Mouse (Mus musculus): ENCODE data around the gene Lrrc23. TPM values are rescaled to one million over a fixed set of nuclear protein-coding genes. Genes with fewer than 3 reads are reported as not detected.
A peak's percentile ranks its signal among the peaks of the same experiment; 100 is the strongest.
"Not testable (repeated sequence)": the region's sequence is repeated elsewhere in the genome, so short reads cannot be mapped to it uniquely, and the experiment has no call there.

The Lrrc23 gene
- total RNA-seq (2021): not detected

DNA sequence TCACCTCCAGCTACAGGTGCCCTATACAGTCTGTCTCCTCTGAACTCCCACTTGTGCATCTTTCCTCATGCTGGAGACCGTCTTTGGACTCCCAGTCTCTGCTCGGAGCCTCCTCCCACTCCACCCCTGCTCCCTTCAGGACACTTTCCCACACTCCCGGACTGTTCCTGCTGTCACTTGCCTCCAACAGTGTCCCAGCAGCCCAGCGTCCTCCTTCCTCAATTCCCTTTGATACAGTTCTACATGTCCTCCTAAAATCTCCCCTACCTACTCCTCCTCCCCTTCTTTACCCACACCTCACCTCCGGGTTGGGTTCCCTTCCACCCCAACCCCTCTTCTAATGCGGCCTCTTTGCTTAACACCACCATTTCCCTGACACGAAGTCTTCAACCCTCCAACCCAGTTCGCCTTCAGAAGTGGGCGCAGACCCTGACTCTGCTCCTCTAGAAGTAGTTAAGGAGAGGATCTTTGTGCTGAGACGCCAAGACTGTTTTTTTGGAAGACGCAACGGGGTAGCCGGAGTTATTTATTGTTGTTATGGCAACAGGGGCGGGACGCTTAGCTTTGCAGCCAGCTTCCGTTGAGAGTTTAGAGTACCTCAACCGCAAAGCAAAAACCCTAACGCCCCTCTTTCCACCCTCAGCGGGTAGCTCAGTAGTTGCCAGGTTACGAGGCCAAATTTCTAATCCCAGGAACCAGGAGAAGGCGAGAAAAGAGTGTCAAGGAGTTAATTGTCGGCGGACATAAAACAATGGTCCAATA lies at the start of gene Lrrc23:
Gene Lrrc23 (minus strand): TSS at position 506 of the 762 bp plus-strand sequence.
- intact Hi-C loops (cut with DNase I): no loop called here
- peak; percentile 59 to 68 for DNase-seq

DNA sequence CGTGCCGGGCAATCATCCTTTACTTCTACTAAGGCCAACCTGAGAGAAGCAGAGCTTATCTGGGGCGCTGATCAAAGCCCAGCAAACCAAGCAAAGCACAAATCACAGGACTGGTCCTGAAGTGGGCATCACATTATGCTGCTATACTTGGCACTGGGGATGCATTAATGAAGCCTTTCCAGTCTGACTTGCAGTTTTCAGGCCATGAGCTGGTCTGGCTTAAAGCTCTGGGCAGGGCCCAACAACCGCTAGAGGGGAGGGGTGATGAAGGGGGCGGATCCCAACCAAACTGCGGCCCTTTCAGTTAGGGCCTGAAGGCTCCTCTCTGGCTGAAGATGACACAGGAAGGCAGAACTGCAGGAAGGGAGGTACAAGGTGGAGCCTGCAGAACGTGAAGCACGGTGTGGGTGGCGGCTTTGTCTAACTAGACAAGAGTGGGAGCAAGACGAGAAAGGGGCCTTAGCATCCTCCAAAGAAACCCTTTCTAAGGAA lies 48.6 kb upstream of the Lrrc23 start:
- intact Hi-C loops (cut with DNase I): loop anchor here (1.0 kb wide), 1 partner anchor 14 kb away; the partner anchor contains the start of gene Tpi1
- peak; percentile 43 to 51 for DNase-seq

DNA sequence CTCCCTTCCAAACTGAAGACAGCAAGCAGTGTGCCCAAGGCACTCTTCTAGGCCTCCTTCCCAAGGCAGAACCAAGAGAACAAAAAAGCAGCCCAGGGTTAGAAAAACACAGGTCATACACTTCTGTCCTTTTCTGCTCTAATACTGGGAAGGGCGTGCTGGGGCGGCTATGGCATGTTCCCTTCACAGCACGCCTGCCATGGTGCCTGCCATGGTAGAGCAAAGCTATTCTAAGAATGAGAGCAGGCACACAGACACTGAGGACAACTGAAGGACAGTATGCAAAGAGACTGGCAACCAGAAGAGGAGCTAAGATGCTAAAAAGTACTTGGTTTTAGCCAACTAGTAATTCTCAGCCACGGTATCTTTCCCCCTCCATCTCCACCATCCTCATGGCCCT lies 42.5 kb upstream of the Lrrc23 start:
- no peak for DNase-seq
- intact Hi-C loops (cut with DNase I): no loop called here

- intact Hi-C loops (cut with DNase I): no loop called here
- DNase-seq: no peak
Observed at GRCm38 (mm10) chr6:124820891-124821290, 41.4 kb upstream of the Lrrc23 start.

DNA sequence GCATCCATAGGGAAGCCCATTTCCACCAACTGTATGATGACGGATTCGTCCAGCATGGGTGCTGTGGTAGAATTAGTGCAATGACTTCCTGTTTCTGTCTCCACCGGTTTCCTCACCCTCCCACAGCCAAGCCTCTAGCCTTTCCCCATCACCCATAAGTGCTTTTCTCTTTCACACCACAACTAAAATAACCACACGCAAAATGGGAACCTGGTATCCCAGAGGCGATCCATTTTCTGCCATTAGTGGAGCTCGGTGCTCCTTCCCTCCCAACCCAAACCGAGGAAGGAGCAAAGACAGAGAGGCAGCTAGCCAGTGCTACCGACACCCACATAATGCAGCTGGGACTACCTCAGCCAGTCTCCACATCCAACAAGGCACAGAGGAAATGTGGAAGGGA lies 38.4 kb upstream of the Lrrc23 start:
- no peak for DNase-seq
- intact Hi-C loops (cut with DNase I): no loop called here

DNA sequence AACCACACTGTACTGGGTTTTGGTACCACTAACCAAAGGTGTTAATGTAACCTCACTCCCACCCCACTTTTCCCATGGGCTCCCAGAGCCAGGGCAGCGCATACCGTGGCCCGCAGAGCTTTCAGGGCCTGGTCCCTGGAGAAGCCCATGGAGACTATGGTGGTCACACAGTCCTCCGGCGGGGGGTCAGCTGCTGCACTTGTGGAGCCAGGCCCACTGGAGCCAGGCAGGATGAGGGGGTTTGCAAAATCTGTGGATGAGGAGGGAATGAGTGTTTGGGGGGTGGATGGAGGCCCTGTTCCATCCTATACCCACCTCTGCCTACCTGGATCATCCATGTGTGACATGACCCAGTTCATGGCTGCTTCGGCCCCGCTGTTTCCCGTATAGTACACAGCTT lies 38.0 kb upstream of the Lrrc23 start:
- intact Hi-C loops (cut with DNase I): no loop called here
- DNase-seq: no peak

DNA sequence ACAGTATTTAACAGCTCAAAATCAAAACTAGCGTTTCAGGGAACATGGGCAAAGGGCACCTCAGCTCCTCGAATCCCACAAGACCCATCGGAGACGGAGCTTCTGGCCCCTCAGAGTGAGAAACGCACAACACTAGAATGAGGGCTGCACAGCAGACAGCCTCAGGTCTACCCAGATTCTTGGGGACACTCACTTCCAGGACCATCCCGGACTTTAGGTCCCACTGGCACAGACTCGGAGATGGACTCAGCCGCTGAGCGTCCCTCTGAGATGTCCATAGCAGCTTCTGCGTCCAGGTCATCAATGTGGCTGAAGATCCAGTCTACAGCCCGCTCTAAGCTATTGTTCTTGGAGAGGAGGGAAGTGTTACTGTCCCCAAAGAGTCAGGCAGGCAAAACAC lies 37.6 kb upstream of the Lrrc23 start:
- DNase-seq: no peak
- intact Hi-C loops (cut with DNase I): no loop called here

DNA sequence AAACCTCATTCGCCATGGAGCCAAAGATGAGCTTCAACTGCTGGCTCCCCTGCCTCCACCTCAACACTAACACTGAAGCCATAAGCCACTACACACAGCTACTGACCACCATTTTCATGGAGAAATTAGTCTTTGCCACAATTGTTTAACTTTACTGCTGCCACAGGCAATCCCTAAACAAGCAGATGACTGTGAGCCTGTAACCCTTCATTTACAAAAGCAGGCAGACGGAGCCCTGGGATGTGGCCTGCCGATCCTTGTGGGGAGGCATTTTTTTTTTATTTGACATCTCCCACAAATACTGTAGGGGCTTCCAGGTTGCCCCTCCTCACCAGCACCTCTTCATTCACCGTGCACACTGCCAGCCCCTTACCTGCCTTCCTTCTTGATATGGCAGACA lies 37.1 kb upstream of the Lrrc23 start:
- DNase-seq: no peak
- intact Hi-C loops (cut with DNase I): no loop called here

DNA sequence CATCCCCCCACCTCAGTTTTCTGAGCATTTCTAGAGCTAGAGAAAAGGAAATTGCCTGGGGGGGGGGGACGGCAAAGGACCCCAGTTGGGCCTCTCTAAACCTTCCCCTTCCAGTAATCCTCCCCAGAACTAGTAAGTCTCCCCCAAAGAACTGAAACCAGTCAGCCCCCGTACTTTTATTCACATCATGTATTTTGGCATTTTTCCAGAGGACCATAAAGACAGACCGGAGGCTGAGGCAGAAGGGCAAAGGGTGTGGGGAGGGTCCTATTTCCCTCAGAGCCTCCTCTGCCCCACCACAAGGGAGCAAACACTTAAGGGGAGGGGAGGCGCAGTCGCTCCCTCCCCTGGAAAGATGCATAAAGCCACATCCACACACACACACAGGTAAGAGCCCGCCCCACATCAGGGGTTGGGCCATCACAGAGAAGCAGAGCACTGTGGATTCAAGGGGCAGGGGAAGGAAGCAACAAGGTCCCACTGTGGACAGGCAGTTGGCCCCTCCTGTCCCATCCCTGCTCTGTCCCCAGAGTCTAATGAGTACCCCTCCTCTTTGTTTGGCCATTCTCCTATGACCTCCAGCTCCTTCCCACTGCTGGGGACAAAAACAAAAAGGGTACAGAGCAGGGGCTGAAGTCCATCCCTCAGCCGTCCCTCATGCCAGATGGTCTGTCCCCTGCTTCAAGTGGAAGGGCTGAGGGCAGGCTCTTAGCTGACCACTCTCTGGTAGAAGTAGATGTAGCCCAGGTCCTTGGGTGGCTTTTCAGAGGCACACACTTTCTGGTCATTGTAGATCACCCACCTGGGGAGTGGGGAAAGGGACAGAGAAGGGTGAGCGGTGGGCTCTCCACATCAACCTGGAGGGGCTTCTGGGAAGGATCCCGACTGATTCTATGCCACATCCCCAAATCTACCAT lies 35.6 kb upstream of the Lrrc23 start:
- intact Hi-C loops (cut with DNase I): loop anchor here (1.0 kb wide), 1 partner anchor 13 kb away; no protein-coding TSS in a partner anchor
- DNase-seq: no peak

GRCm38 (mm10) chr6:124814448-124814847 lies 34.9 kb upstream of the Lrrc23 start:
- DNase-seq: no peak
- intact Hi-C loops (cut with DNase I): loop anchor here (1.0 kb wide), 1 partner anchor 14 kb away; no protein-coding TSS in a partner anchor

DNA sequence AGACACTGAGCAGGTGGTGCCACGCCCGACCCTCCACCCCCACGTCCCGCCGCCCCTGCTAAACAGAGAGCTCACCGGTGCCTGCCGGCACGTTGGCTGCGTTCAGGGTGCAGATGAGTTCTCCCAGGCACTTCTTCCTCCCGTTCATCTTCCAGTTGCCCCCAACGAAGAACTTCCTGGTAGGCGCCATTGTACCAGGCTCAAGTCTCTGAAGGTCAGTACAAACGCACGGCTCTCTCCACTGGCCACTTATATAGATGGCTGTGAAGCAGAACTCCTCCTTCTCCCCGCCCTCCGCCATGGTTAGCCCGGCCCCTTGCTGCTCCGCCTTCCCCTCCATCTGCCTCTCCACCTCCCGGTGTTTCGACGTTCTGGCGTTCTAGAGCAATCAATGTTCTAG lies 34.4 kb upstream of the Lrrc23 start, which contains the start of gene Tpi1:
Gene Tpi1 (minus strand): TSS at position 364 of the 400 bp plus-strand sequence.
- intact Hi-C loops (cut with DNase I): loop anchor here (1.0 kb wide), 1 partner anchor 14 kb away; no protein-coding TSS in a partner anchor
- peak; percentile 93 to 95 for DNase-seq

DNA sequence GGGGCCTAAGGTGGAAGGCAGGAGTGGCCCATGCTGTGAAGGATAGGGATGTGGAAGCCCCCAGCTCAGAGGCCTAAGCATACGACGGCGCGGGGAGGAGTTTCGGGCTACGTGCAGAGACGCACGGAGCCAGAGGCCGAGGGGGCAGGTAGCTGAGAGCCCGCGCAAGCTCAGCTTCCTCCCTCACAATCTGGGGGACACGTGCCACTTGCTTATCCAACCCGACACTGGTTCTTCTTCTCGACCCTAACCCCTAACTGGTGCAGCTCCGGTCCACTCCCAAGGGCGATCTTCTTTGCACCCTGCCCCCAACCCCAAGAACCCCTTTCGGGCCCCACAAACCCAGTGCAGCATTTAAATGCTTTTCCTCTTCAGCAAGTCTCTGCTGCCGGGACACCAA lies 34.0 kb upstream of the Lrrc23 start:
- DNase-seq: peak; percentile 79

GRCm38 (mm10) chr6:124812848-124813247 lies 33.3 kb upstream of the Lrrc23 start:
- DNase-seq: peak in 1 of 2 experiments; percentile 26
- intact Hi-C loops (cut with DNase I): no loop called here

More for the DNA sequence above, 34.0 kb upstream of the Lrrc23 start:
- intact Hi-C loops (cut with DNase I): no loop called here

DNA sequence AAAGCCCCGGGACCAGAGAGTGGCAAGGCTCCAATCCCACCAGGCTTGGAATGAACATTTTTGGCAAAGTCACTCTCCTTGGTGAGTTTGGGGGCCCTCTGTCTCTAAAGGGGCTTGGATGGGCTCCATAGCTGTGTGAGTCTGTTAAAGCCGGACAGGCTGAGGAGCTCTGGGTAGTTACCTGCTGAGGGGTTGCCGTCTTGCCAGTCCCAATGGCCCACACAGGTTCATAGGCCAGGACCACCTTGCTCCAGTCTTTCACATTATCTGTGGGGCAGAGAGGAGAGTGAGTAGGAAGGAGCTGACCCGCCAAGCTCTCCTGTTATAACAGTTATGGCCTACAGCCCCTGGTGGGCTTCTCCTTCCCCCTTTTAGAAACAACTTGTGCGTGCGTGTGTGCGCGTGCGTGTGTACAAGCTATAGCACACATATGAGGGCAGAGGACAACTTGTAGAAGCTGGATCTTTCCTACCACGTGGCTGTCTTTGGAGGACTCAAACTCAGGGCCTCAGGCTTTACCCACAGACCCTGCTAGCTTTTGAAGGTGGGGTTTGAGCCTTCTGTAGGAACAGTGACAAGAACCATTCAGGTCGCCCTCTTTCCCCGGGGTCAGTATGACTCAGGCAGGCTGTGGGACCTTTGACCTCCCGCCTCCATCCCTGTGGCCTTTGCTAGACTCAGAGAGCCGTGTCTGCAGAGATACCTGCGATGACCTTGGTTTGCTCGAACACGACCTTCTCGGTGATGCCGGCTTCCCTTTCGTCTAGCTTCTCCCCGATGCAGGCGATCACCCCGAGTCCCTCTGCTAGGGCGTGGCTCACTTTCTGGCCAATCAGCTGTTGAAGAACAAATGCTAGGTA lies 32.4 kb upstream of the Lrrc23 start:
- no peak for DNase-seq
- intact Hi-C loops (cut with DNase I): no loop called here

DNA sequence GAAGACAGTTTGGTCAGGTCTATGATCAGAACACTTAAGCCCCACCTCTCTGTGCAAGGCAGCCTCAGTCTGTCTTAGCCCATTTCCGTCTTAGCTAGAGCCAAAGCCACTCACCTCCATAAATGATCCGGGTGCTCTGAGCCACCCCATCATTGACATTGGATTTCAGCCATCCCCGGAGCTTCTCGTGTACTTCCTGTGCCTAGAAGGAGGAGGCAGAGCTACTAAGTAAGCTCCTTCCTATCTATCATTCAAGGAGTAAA lies 31.8 kb upstream of the Lrrc23 start:
- no peak for DNase-seq

DNA sequence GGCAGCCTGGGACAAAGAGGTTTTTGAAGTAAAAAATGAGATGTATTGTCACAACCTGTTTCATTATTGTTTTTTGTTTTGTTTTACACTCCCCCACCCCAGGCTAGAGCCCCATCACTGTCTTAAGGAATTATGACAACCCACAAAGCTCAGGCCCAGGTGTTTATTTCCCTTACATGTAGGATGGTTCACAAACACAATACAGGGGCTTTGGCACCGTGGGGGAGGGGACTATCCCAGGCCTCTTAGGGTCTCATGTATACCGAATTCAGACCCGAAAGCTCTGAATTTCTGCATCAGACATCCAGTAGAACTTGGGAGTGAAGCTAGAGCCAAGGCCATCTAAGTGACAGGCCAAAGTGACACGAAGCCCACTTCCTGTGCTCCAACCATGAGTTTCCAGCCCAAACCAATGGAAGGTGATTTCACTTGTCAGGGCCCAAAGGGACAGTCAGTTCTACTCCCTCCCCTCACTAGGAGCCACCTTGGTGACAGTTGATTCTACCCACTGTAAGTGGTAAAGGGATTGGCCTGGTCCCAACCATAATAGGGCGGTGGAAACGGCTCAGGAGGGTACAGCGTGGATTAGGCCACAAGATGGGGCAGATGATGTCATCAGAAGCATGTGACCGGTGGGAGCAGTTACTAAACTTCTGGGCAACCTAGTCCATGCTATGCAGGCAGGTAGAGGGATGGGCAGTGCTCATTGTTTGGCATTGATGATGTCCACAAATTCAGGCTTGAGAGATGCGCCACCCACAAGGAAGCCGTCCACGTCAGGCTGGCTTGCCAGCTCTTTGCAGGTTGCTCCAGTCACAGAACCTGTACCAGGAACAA lies 31.3 kb upstream of the Lrrc23 start:
- intact Hi-C loops (cut with DNase I); DNase-seq: not testable (repeated sequence)

More for the DNA sequence above, 31.8 kb upstream of the Lrrc23 start:
- intact Hi-C loops (cut with DNase I): no loop called here

GRCm38 (mm10) chr6:124809775-124810538 lies 30.4 kb upstream of the Lrrc23 start:
- intact Hi-C loops (cut with DNase I): loop anchor here (5.0 kb wide), 1 partner anchor 53 kb away; the partner anchor contains the start of genes Atn1 and Gm45234
- DNase-seq: no peak

DNA sequence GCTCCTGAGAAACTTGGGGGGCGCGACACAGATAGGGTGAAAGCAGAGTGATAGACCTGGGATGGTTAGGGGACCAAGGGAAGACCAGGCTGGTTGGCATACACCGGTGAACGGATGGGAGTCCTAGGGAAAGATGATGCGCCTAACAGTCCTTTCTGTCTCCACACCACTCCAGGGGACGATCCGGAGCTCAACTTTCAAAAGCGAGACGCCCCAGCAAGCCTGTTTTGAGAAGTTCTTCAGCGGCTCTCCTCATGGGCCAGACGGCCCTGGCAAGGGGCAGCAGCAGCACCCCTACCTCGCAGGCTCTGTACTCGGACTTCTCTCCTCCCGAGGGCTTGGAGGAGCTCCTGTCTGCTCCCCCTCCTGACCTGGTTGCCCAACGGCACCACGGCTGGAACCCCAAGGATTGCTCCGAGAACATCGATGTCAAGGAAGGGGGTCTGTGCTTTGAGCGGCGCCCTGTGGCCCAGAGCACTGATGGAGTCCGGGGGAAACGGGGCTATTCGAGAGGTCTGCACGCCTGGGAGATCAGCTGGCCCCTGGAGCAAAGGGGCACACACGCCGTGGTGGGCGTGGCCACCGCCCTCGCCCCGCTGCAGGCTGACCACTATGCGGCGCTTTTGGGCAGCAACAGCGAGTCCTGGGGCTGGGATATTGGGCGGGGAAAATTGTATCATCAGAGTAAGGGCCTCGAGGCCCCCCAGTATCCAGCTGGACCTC lies 29.7 kb upstream of the Lrrc23 start:
- peak; percentile 87 to 90 for DNase-seq
- intact Hi-C loops (cut with DNase I): loop anchor here (5.0 kb wide), 1 partner anchor 52 kb away; the partner anchor contains the start of genes Atn1 and Gm45234

Measured in heart, postnatal 10 days (tissue).